Mouse (Mus musculus) CH12.LX (cell line): Measurements from ENCODE around the gene Gucy1b1. TPM values are rescaled to one million over a fixed set of nuclear protein-coding genes. Genes with fewer than 3 reads are reported as not detected.

Source experiments
- DNase-seq: peaks from one replicate; pipeline ENCODE4 v3.0.0-alpha.2; 2013; ENCODE audit errors: extremely low read depth
- H3K27ac ChIP-seq: 2 replicates; pipeline ENCODE4 v1.5.1; 2012; ENCODE audit warnings: low read depth, mild to moderate bottlenecking, control low read depth, moderate library complexity; ENCODE audit not compliant: insufficient read depth
- H3K27me3 ChIP-seq: replicated peaks from 2 replicates; pipeline ENCODE3; 2012; ENCODE audit warnings: inconsistent platforms
- H3K36me3 ChIP-seq, 2 experiments: replicated peaks in 1 of 2; 2 replicates each; pipeline versions ENCODE3 to v1.6.1; 2012; ENCODE audit warnings: inconsistent platforms in 1 of 2, low read length in 1 of 2, mild to moderate bottlenecking in 1 of 2, mixed read lengths in 1 of 2, moderate library complexity in 1 of 2; ENCODE audit not compliant: control insufficient read depth in 1 of 2, insufficient read depth in 1 of 2
- H3K4me1 ChIP-seq, 2 experiments: 2 replicates each; pipeline ENCODE4 v1.6.1; 2012; ENCODE audit warnings: inconsistent platforms in 1 of 2, moderate library complexity in 1 of 2; ENCODE audit not compliant: insufficient read depth in 2 of 2, control insufficient read depth in 1 of 2
- H3K4me2 ChIP-seq: 2 replicates; pipeline ENCODE4 v1.6.1; 2012; ENCODE audit warnings: low read depth, mild to moderate bottlenecking, control low read depth; ENCODE audit not compliant: poor library complexity, insufficient read depth, severe bottlenecking
- H3K4me3 ChIP-seq, 3 experiments: fragments of 150-350 bp in 1 of 3; sonication (generic) in 1 of 3; replicated peaks in 1 of 3; 2 replicates each; pipeline versions ENCODE3 to v1.5.1; 2011 to 2012; ENCODE audit warnings: low read depth in 2 of 3, low read length in 2 of 3, mild to moderate bottlenecking in 2 of 3, moderate library complexity in 2 of 3, control low read depth in 1 of 3, improper control_type of control experiment in 1 of 3, inconsistent platforms in 1 of 3, mixed read lengths in 1 of 3; ENCODE audit not compliant: poor library complexity in 1 of 3
- H3K79me2 ChIP-seq: replicated peaks from 2 replicates; pipeline ENCODE4 v1.6.1; 2012; ENCODE audit warnings: mild to moderate bottlenecking, moderate library complexity; ENCODE audit not compliant: control insufficient read depth, poor library complexity, insufficient read depth, severe bottlenecking; ENCODE audit errors: extremely low read depth
- H3K9ac ChIP-seq: 2 replicates; pipeline ENCODE4 v1.6.1; 2012; ENCODE audit warnings: low read depth, mild to moderate bottlenecking, control low read depth, moderate library complexity; ENCODE audit not compliant: insufficient read depth
- H3K9me3 ChIP-seq: replicated peaks from 2 replicates; pipeline ENCODE3; 2012; ENCODE audit warnings: low read length, inconsistent platforms, mixed read lengths
- BHLHE40 ChIP-seq: IDR thresholded peaks from 2 replicates; pipeline ENCODE4 v1.6.1; 2011; ENCODE audit warnings: mild to moderate bottlenecking, low read depth, low read length, improper control_type of control experiment
- CHD2 ChIP-seq: IDR thresholded peaks from 2 replicates; pipeline ENCODE4 v1.6.1; 2011; ENCODE audit warnings: low read length, improper control_type of control experiment
- CTCF ChIP-seq, 2 experiments: IDR thresholded peaks in 1 of 2; conservative IDR thresholded peaks in 1 of 2; 2 replicates each; pipeline ENCODE4 v1.5.1; 2011 to 2012; ENCODE audit warnings: low read depth in 2 of 2, low read length in 2 of 2, improper control_type of control experiment in 1 of 2, inconsistent platforms in 1 of 2, mild to moderate bottlenecking in 1 of 2, moderate library complexity in 1 of 2
- ELF1 ChIP-seq: IDR thresholded peaks from 2 replicates; pipeline ENCODE4 v1.6.1; 2014; ENCODE audit warnings: low read depth, mild to moderate bottlenecking, inconsistent platforms, low read length, improper control_type of control experiment
- EP300 ChIP-seq: IDR thresholded peaks from 2 replicates; pipeline ENCODE4 v1.6.1; 2011; ENCODE audit warnings: low read length, improper control_type of control experiment
- GABPA ChIP-seq: IDR thresholded peaks from 2 replicates; pipeline ENCODE4 v1.6.1; 2012; ENCODE audit warnings: low read depth, low read length, improper control_type of control experiment, inconsistent platforms; ENCODE audit not compliant: insufficient replicate concordance
- HCFC1 ChIP-seq: IDR thresholded peaks from 2 replicates; pipeline ENCODE4 v1.6.1; 2012; ENCODE audit warnings: low read depth, mild to moderate bottlenecking, inconsistent platforms, low read length, improper control_type of control experiment
- IRF4 ChIP-seq: IDR thresholded peaks from 2 replicates; pipeline ENCODE4 v1.6.1; 2014; ENCODE audit warnings: low read depth, mild to moderate bottlenecking, inconsistent platforms, low read length, improper control_type of control experiment
- JUN ChIP-seq: IDR thresholded peaks from 2 replicates; pipeline ENCODE4 v1.6.1; 2011; ENCODE audit warnings: low read depth, mild to moderate bottlenecking, low read length, improper control_type of control experiment, moderate library complexity; ENCODE audit not compliant: insufficient read depth
- MAFK ChIP-seq: IDR thresholded peaks from 2 replicates; pipeline ENCODE4 v1.6.1; 2011; ENCODE audit warnings: low read length, improper control_type of control experiment; ENCODE audit not compliant: insufficient replicate concordance
- MAX ChIP-seq: IDR thresholded peaks from 2 replicates; pipeline ENCODE4 v1.6.1; 2011; ENCODE audit warnings: low read length, improper control_type of control experiment
- MYC ChIP-seq: IDR thresholded peaks from 2 replicates; pipeline ENCODE4 v1.6.1; 2011; ENCODE audit warnings: low read depth, mild to moderate bottlenecking, improper control_type of control experiment, low read length
- NRF1 ChIP-seq: IDR thresholded peaks from 2 replicates; pipeline ENCODE4 v1.6.1; 2014; ENCODE audit warnings: low read depth, mild to moderate bottlenecking, inconsistent platforms, low read length, improper control_type of control experiment, moderate library complexity
- POLR2A ChIP-seq: IDR thresholded peaks from 2 replicates; pipeline ENCODE4 v1.6.1; 2011; ENCODE audit warnings: low read depth, mild to moderate bottlenecking, improper control_type of control experiment, low read length
- POLR2AphosphoS2 ChIP-seq: IDR thresholded peaks from 2 replicates; pipeline ENCODE4 v1.6.1; 2011; ENCODE audit warnings: low read depth, low read length, improper control_type of control experiment
- RAD21 ChIP-seq: IDR thresholded peaks from 2 replicates; pipeline ENCODE4 v1.6.1; 2011; ENCODE audit warnings: low read depth, mild to moderate bottlenecking, low read length, improper control_type of control experiment, moderate library complexity
- RCOR1 ChIP-seq: conservative IDR thresholded peaks from 2 replicates; pipeline ENCODE4 v1.6.1; 2012; ENCODE audit warnings: low read depth, mild to moderate bottlenecking, inconsistent platforms, low read length, improper control_type of control experiment
- SIN3A ChIP-seq: IDR thresholded peaks from 2 replicates; pipeline ENCODE4 v1.6.1; 2012; ENCODE audit warnings: low read length, improper control_type of control experiment, inconsistent platforms
- SMC3 ChIP-seq: IDR thresholded peaks from 2 replicates; pipeline ENCODE4 v1.6.1; 2011; ENCODE audit warnings: low read depth, low read length, improper control_type of control experiment
- TBP ChIP-seq: conservative IDR thresholded peaks from 2 replicates; pipeline ENCODE4 v1.6.1; 2011; ENCODE audit warnings: low read depth, low read length, improper control_type of control experiment
- TCF12 ChIP-seq: IDR thresholded peaks from 2 replicates; pipeline ENCODE4 v1.6.1; 2014; ENCODE audit warnings: low read depth, mild to moderate bottlenecking, inconsistent platforms, low read length, improper control_type of control experiment
- UBTF ChIP-seq: IDR thresholded peaks from 2 replicates; pipeline ENCODE4 v1.6.1; 2012; ENCODE audit warnings: low read depth, mild to moderate bottlenecking, inconsistent platforms, low read length, improper control_type of control experiment, moderate library complexity
- USF1 ChIP-seq: IDR thresholded peaks from 2 replicates; pipeline ENCODE4 v1.6.1; 2014; ENCODE audit warnings: low read depth, mild to moderate bottlenecking, inconsistent platforms, low read length, improper control_type of control experiment
- USF2 ChIP-seq: conservative IDR thresholded peaks from 2 replicates; pipeline ENCODE4 v1.6.1; 2011; ENCODE audit warnings: low read depth, low read length, improper control_type of control experiment
- ZMIZ1 ChIP-seq: IDR thresholded peaks from 2 replicates; pipeline ENCODE4 v1.6.1; 2012; ENCODE audit warnings: low read depth, mild to moderate bottlenecking, inconsistent platforms, low read length, improper control_type of control experiment
- dilution Hi-C: fragments of 300-500 bp; cut with MboI; formaldehyde crosslinking; loops from 2 replicates; pipeline ENCODE4 v1.14.3; 2020; ENCODE audit warnings: low sequenced_read_pairs; ENCODE audit not compliant: extremely low pct_unique_long_range_greater_than_20kb, extremely low pct_ligation_motif_present
- in situ Hi-C: fragments of 300-500 bp; cut with MboI; formaldehyde crosslinking; loops from 3 replicates; pipeline ENCODE4 v1.14.3; 2019; ENCODE audit warnings: low sequenced_read_pairs, low pct_ligation_motif_present, low pct_unique_long_range_greater_than_20kb, mixed read lengths
- polyA plus RNA-seq: library from polyadenylated mRNA; unstranded; fragments of >175 nt; gene quantifications from 2 replicates; pipeline ENCODE4 v1.2.1, GENCODE M21; 2012; ENCODE audit warnings: low read depth; ENCODE audit not compliant: insufficient read length
- total RNA-seq, 2 experiments: library from RNA; depleted of rRNA; stranded (reverse); fragments of 300-350 nt in 1 of 2; fragments of >200 nt in 1 of 2; gene quantifications; 2 replicates each; pipeline ENCODE4 v1.2.3; 2012 to 2014

The Gucy1b1 gene
- total and polyA plus RNA-seq, 3 experiments, result not detected

DNA sequence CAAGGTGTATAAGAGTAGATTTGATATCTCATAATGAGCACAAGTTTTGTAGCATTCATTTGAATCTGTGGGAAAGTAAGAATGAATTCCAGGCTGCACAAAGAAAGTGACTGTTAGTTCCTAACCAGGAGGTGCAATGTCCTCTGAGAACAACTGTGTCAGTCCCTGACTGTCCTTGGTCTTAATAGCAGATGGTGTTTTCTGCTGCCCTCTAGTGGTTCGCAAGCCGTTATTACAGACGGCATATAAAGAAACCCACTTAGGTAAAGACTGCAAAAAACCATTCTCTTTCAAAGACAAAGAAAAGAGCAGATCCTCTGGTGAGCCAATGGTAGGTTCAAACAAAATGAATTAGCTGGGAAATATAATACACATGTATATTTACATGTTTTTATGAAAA lies 45.3 kb downstream of the Gucy1b1 start:
- no peak overlapping the region for H3K27ac ChIP-seq
- H3K4me3 ChIP-seq, result no peak overlapping the region
- in situ Hi-C loops, result loop anchor here (25.0 kb wide), 1 partner anchor 308 kb away; no protein-coding TSS in a partner anchor
- dilution Hi-C loops, result no loop called here
- H3K27me3 ChIP-seq, result no peaks in the 10 kb centered on the region
- TF ChIP-seq MAX (no peak), TBP (no peak), HCFC1 (no peak), CHD2 (no peak), USF1 (no peak), MYC (no peak), USF2 (no peak), CTCF (conservative IDR thresholded peaks at IDR 0.05 in 1 of 2, IDR thresholded peaks at IDR 0.05 in 1 of 2; ENCODE audit: low read depth in 2 of 2, low read length in 2 of 2) (peak; percentile 77 to 79), MAFK (no peak), SIN3A (no peak), GABPA (no peak), UBTF (no peak), SMC3 (peak; percentile 74), NRF1 (no peak), RAD21 (peak; percentile 71), POLR2AphosphoS2 (no peak)
- peaks cover 0 to 9% of the 10 kb centered on the region in 2 experiments; a peak in 2 of 4 replicates for H3K4me1 ChIP-seq
- H3K9me3 ChIP-seq, result no peaks in the 10 kb centered on the region
- no peak overlapping the region for H3K4me2 ChIP-seq
- no peak overlapping the region for H3K9ac ChIP-seq
- no peaks in the 10 kb centered on the region for H3K79me2 ChIP-seq
- peak; percentile 70 for DNase-seq
- H3K36me3 ChIP-seq, result no peaks in the 10 kb centered on the region

- H3K4me3 ChIP-seq, result no peak overlapping the region
- dilution Hi-C loops (no loop called here), in situ Hi-C loops (loop anchor here (25.0 kb wide), 1 partner anchor 310 kb away; no protein-coding TSS in a partner anchor)
- H3K27ac ChIP-seq, result no peak overlapping the region
- no peaks in the 10 kb centered on the region for H3K9me3 ChIP-seq
- H3K4me2 ChIP-seq, result no peak overlapping the region
- H3K9ac ChIP-seq, result no peak overlapping the region
- no peak for DNase-seq
- H3K4me1 ChIP-seq, result peaks cover 0 to 9% of the 10 kb centered on the region in 2 experiments; a peak in 2 of 4 replicates
- TF ChIP-seq NRF1, result no peak
- no peak for TF ChIP-seq RCOR1
- TF ChIP-seq POLR2A, result no peak
- TF ChIP-seq TCF12, result no peak
- no peak for TF ChIP-seq SIN3A
- no peak for TF ChIP-seq BHLHE40
- TF ChIP-seq IRF4, result no peak
- no peak for TF ChIP-seq CHD2
- no peak for TF ChIP-seq ELF1
- no peak for TF ChIP-seq SMC3
- TF ChIP-seq ZMIZ1, result no peak
- no peak for TF ChIP-seq HCFC1
- TF ChIP-seq JUN, result no peak
- TF ChIP-seq RAD21, result no peak
- no peak for TF ChIP-seq EP300
- TF ChIP-seq USF1, result no peak
- TF ChIP-seq USF2, result no peak
- no peaks in the 10 kb centered on the region for H3K79me2 ChIP-seq
- H3K36me3 ChIP-seq, result no peaks in the 10 kb centered on the region
- no peaks in the 10 kb centered on the region for H3K27me3 ChIP-seq
These were observed 47.2 kb downstream of the Gucy1b1 start for GRCm38 (mm10) chr3:82027286-82027685.
